Mouse (Mus musculus) layer of hippocampus, adult 9-11 months (tissue): ENCODE data around the gene Wdr25.

Experiments
- DNase-seq: peaks from one replicate; pipeline ENCODE4 v3.0.0; 2022

Gene Wdr25

DNA sequence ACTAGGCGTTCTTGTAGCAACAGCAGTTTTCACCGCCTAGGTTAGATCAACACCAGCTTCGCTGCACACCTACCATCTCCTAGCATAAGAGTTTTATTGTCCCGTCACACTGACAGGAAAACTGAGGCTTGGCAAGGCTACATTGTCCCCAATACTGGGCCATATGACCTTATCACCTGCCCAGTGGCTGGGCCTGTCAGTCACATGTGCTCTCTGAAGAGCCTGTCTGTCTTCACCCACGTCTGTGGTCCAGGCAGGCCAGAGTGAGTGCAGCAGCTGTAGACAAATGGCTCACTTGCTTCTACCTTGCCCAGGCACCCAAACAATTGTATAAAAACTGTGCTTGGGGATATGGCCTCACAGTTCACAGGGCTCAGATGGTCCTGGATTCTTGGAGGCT, 45.4 kb downstream of the Wdr25 start:
- no peak for DNase-seq

DNA sequence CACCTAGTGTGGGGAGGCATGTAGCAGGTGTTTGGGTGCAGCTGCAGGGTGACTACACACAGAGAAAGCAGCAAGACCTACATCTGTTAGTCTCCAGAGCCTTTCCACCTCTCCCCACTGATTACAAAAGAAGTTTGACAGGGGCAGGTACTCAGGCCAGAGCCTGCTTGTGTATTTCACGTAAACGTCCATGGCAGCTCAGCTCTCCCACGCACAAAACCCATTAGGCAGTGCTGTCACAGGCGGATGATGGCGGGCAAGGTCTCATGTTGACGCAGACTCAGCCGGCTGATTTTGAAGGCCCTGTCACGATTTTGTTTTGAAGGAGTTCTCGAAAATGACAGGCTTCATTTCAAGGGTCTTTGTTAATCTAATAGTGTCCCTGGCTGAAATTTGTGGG, 45.9 kb downstream of the Wdr25 start:
- DNase-seq, result no peak

DNA sequence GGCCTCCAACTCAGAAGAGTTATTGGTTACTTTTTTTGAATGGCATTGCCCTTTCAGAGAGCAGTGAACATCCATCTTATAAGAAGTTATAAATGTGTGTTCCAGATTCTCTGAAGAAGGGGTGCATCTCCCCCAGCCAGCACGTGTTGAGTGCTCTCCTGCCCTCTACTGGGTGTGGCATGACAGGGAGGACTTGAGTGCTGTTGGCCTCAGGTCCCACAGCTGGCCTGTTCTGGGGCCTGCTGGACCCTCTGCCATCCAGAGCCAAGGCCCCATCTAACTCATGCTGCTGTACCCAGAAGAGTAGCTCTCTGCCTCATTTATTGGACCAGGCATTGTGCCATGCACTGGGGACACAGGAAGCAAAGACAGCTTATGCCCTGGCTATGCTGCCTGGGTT, 46.8 kb downstream of the Wdr25 start:
- DNase-seq, result no peak

DNA sequence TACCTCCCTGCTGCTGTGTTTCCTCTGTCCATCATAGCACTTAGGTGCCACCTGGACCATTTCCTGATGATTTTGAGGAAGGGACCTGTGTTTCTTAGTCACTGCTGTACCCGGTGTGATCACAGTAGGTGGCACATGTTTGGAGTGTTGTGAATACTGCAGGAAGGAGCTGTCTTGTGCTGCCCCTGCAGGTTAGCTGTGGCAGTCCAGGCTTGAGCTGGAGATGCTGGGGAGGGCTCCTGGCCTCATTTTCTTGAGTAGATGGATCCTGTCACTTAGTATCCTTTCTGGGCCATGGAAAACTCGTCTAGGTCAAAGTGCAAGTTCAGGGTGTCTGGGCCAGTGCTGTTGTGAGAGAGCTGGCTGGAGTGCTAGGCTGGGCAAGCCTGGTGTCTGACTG, 47.9 kb downstream of the Wdr25 start:
- no peak for DNase-seq

DNA sequence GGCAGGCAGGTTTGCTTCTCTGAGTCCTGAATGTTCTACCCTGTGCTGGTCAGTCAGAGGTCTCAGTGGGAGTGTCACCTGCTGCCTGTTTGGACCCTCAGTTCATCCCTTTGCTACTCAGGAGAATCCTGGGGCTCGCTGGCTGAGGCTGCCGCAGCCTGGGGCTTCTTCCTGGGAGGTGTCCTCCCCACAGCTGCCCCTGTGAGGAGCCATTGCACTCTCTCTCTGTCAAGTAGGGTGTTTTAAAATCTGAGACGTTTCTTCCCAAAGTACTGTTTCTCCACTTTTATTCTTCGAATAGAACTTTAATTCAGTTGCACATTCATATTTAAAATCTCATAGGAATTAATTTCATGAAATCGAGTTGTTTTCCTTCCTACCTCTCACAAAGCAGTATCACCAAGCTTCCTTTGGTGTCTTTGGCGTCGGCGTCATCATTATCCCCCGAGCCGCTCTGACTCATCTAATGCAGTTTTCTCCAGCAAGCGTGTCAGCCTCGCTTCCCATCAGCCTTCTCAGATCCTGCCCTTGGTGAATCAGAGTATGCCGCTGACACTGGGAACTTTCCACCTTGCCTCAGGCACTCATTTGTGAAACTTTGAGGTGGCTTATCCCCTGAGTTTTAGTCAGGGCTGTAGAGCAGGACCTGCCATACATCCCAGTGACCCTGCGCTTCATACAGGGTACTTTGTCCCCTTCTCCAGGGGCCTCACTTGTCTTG, 48.9 kb downstream of the Wdr25 start:
- DNase-seq, result no peak

DNA sequence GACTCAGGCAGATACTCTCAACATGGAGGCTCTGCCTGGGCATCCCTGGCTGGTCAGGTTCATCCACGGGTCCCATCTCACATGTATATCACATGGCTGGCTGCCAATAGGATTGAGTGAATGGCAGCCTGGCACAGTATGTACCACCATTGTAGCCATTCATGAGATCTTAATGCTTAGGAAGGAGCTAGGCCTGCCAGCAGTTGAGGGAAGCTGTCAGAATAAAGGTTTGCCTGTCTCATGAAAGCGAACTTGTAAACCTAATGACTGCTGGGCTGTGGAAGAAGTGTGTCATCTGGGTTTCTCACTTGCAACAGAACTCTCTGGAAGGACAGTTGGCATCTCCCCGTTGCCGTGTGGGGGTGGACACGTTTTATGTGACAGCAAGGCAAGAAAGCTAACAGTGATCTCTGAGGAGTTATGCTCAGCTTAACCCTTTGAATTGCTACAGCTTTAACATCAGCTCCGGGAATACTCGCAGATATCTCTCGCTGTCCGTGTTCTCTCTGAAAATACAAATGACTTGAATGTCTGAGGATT, 59.6 kb downstream of the Wdr25 start:
- DNase-seq, result peak; percentile 52

DNA sequence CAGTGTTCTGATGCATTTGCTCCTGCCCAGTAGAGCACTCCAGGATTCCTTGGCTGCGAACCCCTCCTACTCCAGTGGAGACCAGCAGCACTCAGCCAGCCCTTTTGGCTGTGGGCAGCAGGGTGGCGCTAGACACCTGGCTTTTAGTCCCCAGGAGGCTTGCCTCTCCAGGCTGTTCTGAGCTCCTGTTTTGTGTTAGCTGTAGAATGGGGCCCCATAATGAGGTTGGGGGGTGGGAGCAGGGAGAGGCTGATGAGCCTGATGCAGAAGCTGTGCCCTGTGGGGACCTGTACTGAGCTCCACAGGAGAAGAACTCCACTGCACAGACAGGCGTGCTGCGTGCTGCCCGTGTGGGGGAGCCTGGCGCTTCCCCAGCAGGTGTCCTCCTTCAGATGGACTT, 60.4 kb downstream of the Wdr25 start:
- no peak for DNase-seq

DNA sequence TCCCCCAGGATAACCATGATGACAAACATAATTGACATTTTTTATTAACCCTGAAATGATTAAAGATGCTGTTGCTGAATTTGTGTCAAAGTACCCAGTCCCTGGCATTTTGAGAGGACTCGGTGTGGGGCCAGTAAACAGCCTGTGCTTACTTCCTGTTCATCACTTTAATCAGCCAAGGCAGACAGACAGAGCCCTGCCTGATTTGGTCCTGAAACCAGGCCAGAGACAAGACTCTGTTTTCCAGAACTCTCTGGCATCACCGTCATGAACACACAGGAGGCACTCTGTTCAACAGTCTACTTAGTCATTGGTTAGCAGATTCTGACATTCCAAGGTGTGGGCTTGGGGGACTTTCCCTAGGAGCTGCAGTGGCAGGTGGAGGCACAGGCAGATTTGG, 61.0 kb downstream of the Wdr25 start:
- no peak for DNase-seq

DNA sequence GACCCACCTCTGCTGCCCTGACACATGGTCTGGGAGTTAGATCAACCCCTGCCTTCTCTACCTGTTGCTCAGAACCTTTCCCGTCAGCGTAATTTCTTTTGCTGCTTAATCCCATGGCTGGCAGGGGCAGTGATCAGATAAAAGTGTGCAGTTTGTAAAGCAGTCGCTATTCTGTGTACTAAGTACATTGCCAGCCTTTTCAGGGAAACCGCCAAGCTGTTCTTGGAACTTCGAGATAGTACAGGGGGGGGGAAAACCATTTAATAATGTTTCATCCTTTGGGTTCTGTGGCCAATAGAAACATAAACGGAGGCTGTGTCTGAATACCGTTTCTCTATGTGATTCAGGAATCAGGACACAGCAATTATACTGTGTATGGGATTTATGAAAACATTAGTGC, 65.1 kb downstream of the Wdr25 start:
- DNase-seq, result no peak

DNA sequence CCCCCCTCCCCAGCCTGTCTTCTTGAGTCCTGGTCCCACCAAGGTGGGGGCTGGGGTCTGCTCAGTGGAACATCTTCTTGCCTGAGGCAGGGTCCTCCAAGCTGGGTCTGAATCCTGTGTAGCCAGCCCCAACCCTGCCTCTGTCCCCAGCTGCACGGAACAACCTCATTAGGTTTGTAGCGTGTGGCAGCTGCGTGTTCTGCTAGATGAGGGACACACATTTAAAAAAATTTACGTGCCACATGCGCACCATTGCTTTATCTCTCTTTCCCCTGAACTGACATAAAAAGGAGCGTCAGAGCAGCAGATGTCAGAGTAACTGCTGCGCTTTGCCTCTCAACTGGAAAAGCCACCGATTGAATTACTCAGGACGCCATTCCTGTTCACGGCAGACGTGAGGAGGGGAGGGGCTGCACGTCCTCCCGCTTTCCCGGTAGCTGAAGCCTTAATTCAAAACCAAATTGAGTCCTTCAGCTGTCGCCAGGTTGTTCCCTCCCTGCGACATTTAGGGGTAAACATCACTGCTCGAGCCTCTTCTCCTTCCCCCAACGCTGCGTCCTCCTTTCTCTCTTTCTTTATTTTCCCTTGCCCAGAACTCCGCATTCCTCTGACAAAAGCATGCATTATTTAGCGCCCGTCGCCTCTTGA, 65.7 kb downstream of the Wdr25 start:
- no peak for DNase-seq

DNA sequence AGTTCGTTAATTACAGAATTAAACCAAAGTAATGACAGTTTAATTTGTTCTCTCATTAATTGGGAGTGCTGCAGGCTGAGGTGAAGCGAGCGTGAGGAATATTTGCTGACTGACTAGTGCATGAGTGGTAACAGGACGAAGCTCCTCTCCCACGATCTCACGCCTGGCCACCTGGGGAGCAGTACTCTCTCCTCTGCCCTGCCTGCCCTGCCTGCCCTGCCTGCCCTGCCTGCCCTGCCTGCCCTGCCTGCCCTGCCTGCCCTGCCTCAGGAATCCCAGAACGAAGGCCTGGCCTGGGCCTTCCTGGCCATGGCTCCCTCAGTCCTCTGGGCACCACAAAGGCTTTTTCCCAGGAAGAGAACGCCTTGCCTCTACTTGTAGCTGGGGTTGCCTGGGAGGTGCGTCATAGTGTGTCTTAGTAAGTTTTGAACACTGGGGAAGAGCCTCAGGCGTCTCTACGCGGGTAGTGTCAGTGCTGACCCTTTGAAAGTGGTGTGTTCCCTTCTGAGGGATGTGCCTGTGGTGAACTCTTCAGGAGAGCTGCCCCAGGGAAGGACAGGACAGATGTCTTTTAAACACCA, 66.3 kb downstream of the Wdr25 start:
- DNase-seq, result no peak

DNA sequence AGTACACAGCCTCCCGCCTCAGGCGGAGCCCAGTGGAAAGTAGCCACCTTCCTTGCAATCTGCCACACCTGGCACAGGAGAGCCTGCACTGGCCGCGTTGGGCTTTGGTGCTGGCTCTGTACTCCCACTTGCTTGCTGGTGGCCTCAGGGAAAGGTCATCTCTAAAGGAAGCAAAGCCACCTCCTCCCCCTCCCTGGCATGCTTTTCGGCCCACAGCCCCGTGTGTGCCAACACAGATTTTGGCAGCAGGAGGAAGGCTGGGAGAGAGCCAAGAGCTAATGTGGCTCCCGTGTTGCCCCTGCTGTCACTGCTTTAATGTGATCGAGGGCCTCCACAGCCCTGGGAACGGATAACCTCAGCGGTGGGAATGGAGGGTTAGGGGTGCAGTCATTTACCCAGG, 66.8 kb downstream of the Wdr25 start:
- DNase-seq, result peak; percentile 36

DNA sequence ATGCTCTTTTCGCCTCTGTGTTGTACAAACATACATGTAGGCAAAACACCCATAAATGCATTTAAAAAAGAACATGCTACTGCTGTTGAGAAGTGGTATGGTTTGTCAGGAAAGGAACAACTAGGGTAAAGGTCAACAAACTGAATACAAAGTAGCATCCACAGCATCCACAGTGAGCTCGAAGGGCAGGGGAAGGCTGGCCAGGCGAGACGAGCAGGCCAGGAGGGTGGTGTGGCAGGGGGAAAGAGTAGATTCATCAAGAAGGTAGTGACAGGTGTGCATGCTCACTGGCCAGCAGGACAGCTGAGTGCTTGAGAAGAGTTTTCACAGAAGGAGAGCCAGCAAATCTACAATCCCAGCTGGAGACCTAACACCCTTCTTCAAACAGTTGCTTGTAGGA, 74.2 kb downstream of the Wdr25 start:
- DNase-seq, result no peak

DNA sequence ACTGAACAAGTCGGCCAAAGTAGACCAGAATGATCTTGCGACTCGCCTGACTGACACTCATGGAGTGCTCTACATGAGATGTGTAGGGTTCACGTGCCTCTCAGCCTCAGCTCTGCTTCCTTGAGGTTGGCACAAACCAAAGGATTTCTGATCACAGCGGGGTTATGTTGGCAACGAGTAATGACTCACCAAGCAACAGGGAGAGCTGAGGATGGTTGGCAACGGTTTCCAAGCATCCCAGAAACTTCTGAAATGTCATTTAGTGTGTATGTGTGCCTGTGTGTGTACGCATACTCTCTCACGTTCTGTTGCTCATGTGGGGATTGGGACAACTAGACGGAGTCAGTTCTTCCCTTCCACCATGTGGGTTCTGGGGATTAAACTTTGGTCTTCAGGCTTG, 74.6 kb downstream of the Wdr25 start:
- peak; percentile 77 for DNase-seq

DNA sequence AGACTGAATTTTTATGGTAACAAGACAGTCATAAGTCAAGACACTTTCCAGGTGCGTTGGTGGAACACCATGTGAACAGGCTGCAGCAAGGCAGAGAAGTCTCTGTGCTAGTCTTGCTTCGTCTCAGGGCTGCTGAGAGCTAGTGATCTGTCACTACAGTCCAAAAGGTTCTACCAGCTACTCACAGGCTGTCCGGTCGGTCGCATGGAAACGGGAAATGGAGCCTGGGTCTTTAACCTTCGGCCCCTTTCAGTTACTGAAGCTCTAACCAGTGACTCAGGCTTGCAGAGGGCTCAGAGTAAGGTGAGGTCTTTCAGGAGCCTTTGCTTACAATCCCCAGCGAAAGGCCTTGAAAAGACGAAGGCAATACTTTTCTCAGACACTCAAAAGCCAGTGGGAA, 78.0 kb downstream of the Wdr25 start:
- no peak for DNase-seq

DNA sequence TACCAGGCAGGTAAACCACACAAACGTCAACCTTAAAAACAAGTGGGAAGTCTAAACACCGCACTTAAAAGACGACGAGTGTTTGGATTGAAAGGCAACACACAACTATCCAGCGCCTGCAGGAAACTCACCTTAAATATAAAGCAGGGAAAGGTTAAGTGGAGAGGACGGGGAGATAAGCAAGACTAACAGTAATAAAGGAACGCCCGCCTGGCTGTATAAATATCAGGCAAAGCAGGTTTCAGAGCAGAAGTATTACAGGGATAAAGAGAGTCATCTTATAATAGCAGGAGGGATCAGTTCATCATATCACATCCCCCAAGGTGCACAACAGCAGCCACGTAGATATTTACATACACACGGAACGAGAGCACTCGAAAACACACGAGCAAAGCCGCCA, 78.8 kb downstream of the Wdr25 start:
- DNase-seq, result no peak

DNA sequence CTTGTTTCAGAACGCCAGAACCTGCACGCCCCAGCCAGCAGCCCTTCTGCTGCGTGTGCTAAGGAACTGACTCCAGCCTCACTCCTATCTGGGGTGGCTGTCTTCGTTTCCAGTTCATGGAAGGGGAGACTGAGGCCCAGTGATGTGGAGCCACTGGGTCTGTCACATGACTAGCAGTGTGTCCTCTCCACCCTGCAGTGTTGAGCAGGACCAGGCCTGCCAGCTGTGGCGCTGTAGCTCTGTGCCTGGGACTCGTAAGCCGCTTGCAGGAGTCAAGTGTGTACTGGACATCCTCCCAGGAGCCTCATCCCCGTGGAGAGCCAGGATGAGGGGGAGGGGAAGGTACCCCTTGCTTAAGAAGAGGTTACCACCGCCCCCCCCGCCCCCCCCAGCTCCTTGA, 86.5 kb downstream of the Wdr25 start:
- DNase-seq, result no peak

DNA sequence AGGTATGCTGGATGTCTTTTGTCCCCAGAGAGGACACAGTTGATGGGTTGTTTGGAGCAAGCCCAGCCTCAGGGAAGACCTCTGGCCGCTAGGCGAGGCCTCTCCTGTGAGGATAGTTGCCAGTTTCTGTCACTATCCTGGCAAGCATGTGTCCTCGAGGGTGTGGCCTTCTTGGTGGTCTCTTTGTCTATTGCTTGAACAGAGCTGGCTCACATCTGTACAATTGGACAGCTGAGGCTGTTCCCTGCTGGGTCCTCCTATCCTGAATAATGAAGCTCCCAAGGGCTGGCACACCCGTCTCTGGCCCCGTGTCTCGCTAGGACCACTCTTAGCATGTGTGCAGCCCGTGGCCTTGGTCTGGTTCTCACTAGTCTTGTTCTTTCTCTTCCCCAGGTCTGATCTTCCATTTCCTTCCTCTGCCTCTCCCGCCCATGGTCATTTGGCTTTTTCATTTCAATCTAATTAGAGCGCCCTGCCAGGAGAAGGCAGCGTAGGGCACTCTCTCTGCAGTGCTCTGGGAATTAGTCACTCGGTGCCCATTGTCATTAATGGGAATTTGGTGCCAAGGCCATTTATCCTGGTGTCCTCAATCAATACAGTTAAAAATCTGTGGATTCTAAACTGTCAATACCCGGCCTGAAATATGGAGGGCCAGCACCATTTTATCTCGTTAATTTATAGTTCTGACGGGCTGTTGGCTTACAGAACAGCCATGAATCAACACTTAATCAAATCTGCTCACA, 88.7 kb downstream of the Wdr25 start:
- DNase-seq, result no peak

DNA sequence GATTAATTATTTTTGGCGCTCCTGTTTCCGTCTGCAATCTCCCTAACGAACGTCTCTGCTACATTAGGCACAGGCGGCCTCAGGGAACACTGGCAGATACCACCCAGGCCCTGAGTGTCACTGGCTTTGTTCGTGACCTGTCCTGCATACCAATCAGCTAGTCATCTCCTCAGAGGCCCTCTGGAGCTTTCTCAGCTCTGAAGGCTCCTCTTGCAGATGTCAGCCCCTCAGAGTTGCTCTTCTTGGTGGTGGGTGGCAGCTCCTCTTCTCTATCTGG, 89.2 kb downstream of the Wdr25 start:
- no peak for DNase-seq

DNA sequence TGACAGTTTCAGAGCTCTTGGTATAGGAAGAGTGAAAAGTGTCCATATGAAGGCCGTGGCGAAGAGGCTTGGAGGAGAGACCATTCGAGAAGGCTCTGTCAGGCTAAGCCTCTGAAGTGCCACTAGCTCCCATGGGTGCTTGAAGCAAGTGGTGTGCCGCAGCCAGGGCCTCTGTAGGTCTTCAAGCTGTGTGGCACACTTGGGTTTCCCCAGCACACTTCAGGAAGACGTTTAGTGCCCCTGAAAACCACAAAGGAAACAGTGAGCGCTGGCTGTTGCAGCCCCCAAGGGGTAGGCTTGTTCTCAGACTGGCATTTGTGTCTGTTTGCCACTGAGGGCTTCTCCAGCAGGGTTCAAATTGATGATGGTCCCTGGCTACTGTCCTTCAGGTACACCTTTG, 90.1 kb downstream of the Wdr25 start:
- DNase-seq, result no peak

DNA sequence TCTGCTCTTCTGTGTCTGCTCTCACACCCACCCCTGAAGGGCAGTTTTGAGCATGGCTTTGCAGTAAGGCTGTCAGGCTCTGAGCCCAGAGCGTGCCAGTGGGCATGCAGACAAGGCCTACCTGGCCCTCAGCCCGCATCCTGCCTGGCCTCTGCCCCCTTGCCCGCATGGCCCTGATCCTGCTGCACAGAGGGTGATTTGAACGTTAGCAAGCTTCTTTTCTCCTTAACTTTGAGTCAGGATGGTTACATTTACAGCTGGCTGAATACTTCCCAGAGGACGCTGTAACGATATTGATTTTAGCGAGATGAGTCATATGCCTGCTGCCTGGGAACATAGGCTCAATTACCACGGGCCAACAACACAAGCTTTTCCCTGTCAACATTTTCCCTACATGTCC, 91.0 kb downstream of the Wdr25 start:
- DNase-seq, result no peak

DNA sequence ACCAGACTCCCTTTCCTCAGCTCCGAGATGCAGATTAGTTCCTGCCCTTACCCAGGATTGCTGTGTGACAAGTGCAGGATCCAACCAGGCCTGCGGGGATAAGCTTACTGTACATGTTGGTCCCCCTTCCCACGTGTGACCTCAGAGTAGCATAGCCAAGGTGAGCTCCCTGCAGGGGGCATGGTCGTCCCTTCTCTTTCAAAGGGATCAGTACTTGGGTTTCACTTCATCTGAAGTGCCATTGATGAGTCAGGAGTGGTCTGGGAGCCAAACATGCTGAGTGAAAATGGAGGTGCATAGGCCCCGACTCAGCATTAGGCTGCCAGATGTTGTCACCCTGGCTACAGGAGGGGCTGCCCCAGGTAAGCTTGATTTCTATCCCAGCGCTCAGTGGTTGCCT, 91.6 kb downstream of the Wdr25 start:
- DNase-seq, result no peak

DNA sequence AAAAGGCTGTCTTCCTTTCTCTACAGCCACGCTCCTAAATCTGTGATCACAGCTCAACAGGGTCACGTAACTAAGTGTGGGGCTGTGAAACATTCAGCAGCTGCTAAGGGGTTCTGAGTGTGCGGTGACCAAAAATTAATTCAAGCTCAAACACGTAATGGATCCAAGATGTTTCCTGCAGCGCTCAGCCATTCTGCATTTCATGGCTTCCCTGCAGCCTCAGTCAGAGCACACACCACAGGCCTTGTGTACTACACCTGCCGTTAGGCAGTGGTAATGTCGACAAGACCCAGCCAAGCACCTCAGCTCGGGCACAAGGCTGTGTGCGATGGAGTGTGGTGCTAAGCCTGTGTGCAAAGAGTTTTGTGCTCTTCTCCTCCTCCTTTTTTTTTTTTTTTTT, 94.0 kb downstream of the Wdr25 start:
- no peak for DNase-seq

DNA sequence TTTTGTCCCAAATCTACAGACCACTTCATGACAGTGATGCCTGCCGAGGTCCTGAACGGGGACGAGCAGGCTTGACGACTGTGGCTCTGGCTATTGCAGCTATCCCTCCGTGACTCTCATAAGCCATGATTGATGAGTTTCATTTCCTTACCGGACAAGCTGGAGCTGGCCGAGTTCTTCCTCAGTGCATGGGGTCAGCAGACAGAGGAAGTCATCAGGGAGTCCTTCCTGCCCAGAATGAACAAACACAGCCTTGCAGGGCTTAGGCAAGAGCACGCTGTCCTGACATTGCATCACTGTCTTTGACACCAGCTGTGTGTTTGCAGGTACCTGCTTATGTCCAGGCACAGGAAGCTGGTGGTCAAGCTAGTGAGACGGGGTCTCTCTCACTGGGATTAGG, 97.0 kb downstream of the Wdr25 start:
- DNase-seq, result peak; percentile 20
